Mouse (Mus musculus): ENCODE data around the gene Nfkbie. TPM values are rescaled to one million over a fixed set of nuclear protein-coding genes. Genes with fewer than 3 reads are reported as not detected.

Gene Nfkbie
- under 1 TPM; 0.64 to 0.79 TPM for total RNA-seq (2021)
- long read RNA-seq, experiment 1, partial matches to known transcripts, result 0 of 1 reads
- long read RNA-seq, experiment 1, other reads (novel, unspliced or antisense), result 0 of 1 reads
- long read RNA-seq, experiment 2, partial matches to known transcripts, result 0 of 1 reads
- long read RNA-seq, experiment 2, other reads (novel, unspliced or antisense), result 0 of 1 reads

GRCm38 (mm10) chr17:45555452-45556106 lies at the start of gene Nfkbie:
Gene Nfkbie (plus strand): TSS chr17:45555703.
- peak; percentile 91 for DNase-seq
- intact Hi-C loops (cut with DNase I), result no loop called here

- intact Hi-C loops (cut with DNase I), result no loop called here
- DNase-seq, result no peak
Observed at GRCm38 (mm10) chr17:45505941-45506465, 49.5 kb upstream of the Nfkbie start.

- intact Hi-C loops (cut with DNase I), result no loop called here
- peak; percentile 92 for DNase-seq
Observed at GRCm38 (mm10) chr17:45506700-45507189, 48.8 kb upstream of the Nfkbie start, which contains the start of gene Aars2. Gene Aars2 (plus strand): TSS chr17:45506841.

- no peak for DNase-seq
- intact Hi-C loops (cut with DNase I), result no loop called here
Observed at GRCm38 (mm10) chr17:45510871-45511270, 44.6 kb upstream of the Nfkbie start.

DNA sequence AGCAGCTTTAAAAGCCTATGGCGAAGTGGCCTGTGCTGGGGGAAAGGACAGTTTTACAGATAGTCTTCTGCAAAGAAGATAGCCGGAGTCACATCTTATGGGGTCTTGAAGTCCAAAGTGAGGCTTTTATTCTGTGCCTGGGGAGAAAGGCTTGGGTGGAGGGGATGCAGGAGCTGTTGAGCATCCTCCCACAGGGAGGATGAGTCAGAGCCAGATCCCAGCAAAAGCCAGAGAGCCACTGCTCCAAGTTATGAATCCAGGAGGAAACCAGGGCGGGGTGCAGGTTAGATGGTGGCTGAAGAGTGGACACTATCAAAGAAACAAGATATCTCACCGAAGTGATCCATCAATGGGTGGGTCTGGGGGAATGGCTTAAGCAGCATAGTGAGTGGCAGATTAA lies 43.7 kb upstream of the Nfkbie start:
- intact Hi-C loops (cut with DNase I), result no loop called here
- DNase-seq, result no peak

DNA sequence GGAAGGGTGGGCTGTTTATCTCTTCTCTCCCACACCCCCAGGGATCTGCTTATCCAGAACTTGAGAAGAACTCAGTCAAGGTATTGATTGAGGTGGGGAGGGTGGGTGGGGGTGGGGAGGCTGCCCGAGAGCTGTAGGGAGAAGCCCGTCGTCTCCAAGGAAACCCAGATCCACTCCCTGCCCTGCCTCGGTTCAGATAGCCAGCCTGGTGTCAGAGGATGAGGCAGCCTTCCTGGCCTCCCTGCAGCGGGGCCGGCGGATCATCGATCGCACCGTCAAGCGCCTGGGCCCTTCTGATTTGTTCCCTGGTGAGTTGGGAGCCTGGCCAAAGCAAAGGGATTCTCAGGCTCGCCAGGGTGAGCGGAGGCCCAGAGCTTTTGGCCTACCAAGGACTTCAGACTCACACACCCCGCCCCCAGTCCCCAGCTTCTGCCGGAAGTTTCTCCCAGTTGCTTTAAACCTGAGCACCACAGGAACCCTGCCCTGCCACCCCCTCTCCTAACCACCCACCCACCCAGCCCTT lies 40.2 kb upstream of the Nfkbie start:
- no peak for DNase-seq
- intact Hi-C loops (cut with DNase I), result loop anchor here (5.0 kb wide), 1 partner anchor 127 kb away; no protein-coding TSS in a partner anchor

- intact Hi-C loops (cut with DNase I), result loop anchor here (2.0 to 5.0 kb wide), 2 partner anchors 37 to 126 kb away; no protein-coding TSS in a partner anchor
Observed at GRCm38 (mm10) chr17:45515806-45516205, 39.7 kb upstream of the Nfkbie start.

GRCm38 (mm10) chr17:45516488-45516887 lies 39.0 kb upstream of the Nfkbie start:
- intact Hi-C loops (cut with DNase I), result loop anchor here (2.0 to 5.0 kb wide), 2 partner anchors 36 to 126 kb away; no protein-coding TSS in a partner anchor
- peak; percentile 58 to 61 for DNase-seq

More at GRCm38 (mm10) chr17:45515806-45516205, 39.7 kb upstream of the Nfkbie start:
- no peak for DNase-seq

- intact Hi-C loops (cut with DNase I), result loop anchor here (2.0 to 5.0 kb wide), 2 partner anchors 36 to 125 kb away; no protein-coding TSS in a partner anchor
- no peak for DNase-seq
Observed at GRCm38 (mm10) chr17:45517135-45517534, 38.4 kb upstream of the Nfkbie start.

- intact Hi-C loops (cut with DNase I), result loop anchor here (2.0 to 5.0 kb wide), 2 partner anchors 35 to 125 kb away; no protein-coding TSS in a partner anchor
Observed at GRCm38 (mm10) chr17:45517549-45518215, 37.8 kb upstream of the Nfkbie start.

GRCm38 (mm10) chr17:45518766-45519475 lies 36.6 kb upstream of the Nfkbie start:
- intact Hi-C loops (cut with DNase I), result loop anchor here (5.0 kb wide), 1 partner anchor 123 kb away; no protein-coding TSS in a partner anchor

More at GRCm38 (mm10) chr17:45517549-45518215, 37.8 kb upstream of the Nfkbie start:
- no peak for DNase-seq

DNA sequence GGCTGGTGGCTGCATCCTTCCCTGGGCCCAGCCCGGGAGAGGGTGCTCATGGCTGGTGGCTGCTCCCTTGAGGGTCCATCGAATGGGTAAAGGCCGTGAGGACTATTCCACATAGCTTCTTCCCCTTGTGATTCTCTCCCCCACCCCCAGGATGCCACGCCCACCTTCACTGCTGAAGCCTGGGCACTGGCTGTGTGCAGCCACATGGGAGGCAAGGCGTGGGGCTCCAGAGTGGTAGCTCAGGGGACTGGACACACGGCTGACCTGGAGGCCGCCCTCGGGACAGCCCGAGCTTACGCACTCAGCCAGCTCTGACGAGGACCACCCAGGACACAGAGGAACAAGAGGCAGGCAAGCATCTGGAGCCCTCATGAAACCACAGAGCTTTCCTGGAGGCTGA lies 35.4 kb upstream of the Nfkbie start:
- intact Hi-C loops (cut with DNase I), result no loop called here
- no peak for DNase-seq

More at GRCm38 (mm10) chr17:45518766-45519475, 36.6 kb upstream of the Nfkbie start:
- DNase-seq, result no peak

DNA sequence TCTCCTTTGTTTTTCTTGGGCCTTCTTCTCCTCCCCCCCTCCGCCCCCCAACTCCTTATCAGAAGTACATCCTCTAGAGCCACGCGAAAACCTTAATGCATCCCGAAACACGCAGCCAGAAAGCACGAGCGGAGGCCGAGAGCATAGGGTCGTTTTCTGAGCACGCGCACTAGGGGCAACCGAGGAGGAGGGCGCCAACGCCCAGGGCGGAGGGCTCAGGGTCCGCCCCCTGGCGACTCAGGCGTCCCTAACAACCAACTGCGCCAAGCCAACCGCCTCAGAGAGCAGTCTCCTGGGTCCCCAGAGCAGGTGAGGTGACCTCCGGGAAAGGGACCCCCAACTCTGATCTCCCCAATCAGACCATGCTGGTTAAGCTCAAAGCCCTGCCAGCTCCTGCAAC lies 32.2 kb upstream of the Nfkbie start, which contains the start of gene Tcte1:
TSS of gene Tcte1 (plus strand) at position 172 of the 400 bp plus-strand sequence.
- intact Hi-C loops (cut with DNase I), result no loop called here
- no peak for DNase-seq

GRCm38 (mm10) chr17:45524961-45525360 lies 30.5 kb upstream of the Nfkbie start:
- intact Hi-C loops (cut with DNase I), result no loop called here
- DNase-seq, result no peak

DNA sequence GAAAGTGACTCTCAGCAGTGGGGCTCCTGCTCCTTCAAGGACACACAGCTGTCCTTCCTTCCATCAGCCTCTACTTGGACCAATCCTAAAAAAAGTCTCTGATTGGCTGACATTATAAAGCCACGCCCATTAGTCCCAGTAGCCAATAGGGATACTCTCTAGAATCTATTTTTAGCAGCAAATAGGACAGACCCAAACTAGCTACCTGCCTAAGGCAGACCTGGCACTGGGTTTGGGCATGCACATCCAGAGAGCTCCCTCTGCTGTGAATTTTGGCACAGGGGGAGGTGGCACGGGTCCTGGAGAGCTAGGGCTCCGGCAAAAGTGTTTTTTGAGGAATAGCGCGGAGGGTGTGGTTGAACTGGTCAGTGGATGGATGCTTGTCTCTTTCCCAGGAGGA lies 28.9 kb upstream of the Nfkbie start:
- intact Hi-C loops (cut with DNase I), result no loop called here
- DNase-seq, result no peak

GRCm38 (mm10) chr17:45530346-45530782 lies 25.1 kb upstream of the Nfkbie start:
- intact Hi-C loops (cut with DNase I), result no loop called here

GRCm38 (mm10) chr17:45532896-45533295 lies 22.6 kb upstream of the Nfkbie start:
- no peak for DNase-seq
- intact Hi-C loops (cut with DNase I), result no loop called here

More at GRCm38 (mm10) chr17:45530346-45530782, 25.1 kb upstream of the Nfkbie start:
- DNase-seq, result no peak

GRCm38 (mm10) chr17:45536264-45536663 lies 19.2 kb upstream of the Nfkbie start:
- intact Hi-C loops (cut with DNase I), result no loop called here
- DNase-seq, result no peak

- DNase-seq, result no peak
- intact Hi-C loops (cut with DNase I), result no loop called here
Observed at GRCm38 (mm10) chr17:45538394-45538793, 17.1 kb upstream of the Nfkbie start.
